Comparison of ENCODE assay signal across 25 mouse cellular contexts in the genomic region with DNA sequence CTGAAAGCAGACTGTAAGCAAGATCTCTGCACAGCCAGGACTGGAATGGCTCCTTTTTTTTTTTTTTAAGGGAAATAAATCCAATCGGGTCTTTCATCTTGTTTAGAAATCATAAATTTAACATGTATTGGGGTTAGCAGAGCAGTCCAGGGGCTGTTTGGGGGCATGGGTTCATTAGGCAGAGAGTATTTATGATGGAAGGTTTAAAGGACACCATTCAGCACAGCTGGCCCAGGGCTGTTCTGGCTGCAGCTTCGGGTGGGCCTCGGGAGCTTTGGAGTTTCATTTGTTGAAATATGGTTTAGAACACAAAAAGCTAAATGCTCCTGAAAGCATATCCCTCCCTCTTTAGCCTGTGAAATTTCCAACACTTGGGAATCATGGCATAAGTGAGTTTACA.
"Had no signal": no experiment of that assay in that cellular context is flagged by ENCODE, and none has a peak within 500 bp of the region (broad histone marks: within the 10 kb centered on the region; RNA-seq: fewer than 3 reads in every experiment).

No protein-coding gene starts in this region.

- H3K27me3 ChIP-seq: heart, embryonic 12.5 days; hindbrain, embryonic 12.5 days; intestine, embryonic 15.5 days; limb, embryonic 12.5 days; liver, embryonic 13.5 days; liver, embryonic 15.5 days had no signal

- DNase-seq: gastrocnemius, adult 2 months; gastrocnemius, postnatal 10 days; gastrocnemius, postnatal 25 days; heart, postnatal 10 days; heart, postnatal 4 days; liver; liver, embryonic 13.5 days; liver, postnatal 0 days; lung, adult 2 months had no signal

- H3K27ac ChIP-seq: gastrocnemius, adult 2 months; heart, embryonic 10.5 days; hindbrain, embryonic 10.5 days; hindbrain, embryonic 12.5 days; hindbrain, embryonic 14.5 days; intestine, embryonic 15.5 days; layer of hippocampus, adult 2 months; left cerebral cortex, adult 2 months; limb, embryonic 10.5 days; limb, embryonic 12.5 days; liver, embryonic 13.5 days; liver, embryonic 15.5 days had no signal

- H3K4me3 ChIP-seq: gastrocnemius, adult 2 months; heart, embryonic 10.5 days; heart, embryonic 12.5 days; hindbrain, embryonic 10.5 days; hindbrain, embryonic 12.5 days; intestine, embryonic 15.5 days; layer of hippocampus, adult 2 months; left cerebral cortex, adult 2 months; limb, embryonic 10.5 days; limb, embryonic 12.5 days; liver, embryonic 13.5 days; liver, embryonic 15.5 days had no signal

- H3K36me3 ChIP-seq: heart, embryonic 10.5 days; heart, embryonic 12.5 days; hindbrain, embryonic 10.5 days; hindbrain, embryonic 12.5 days; intestine, embryonic 15.5 days; limb, embryonic 10.5 days; limb, embryonic 12.5 days; liver, embryonic 13.5 days; liver, embryonic 15.5 days had no signal

- ATAC-seq: forebrain, embryonic 16.5 days; hindbrain, embryonic 16.5 days; inflammation-experienced regulatory T-cells, adult 6 months; intestine, embryonic 15.5 days; intestine, postnatal 0 days; liver, postnatal 0 days had no signal

- H3K4me2 ChIP-seq: heart, embryonic 12.5 days; hindbrain, embryonic 12.5 days; hindbrain, embryonic 14.5 days; intestine, embryonic 15.5 days; limb, embryonic 12.5 days; liver, embryonic 11.5 days; liver, embryonic 13.5 days; liver, embryonic 15.5 days had no signal

- H3K4me1 ChIP-seq: heart, embryonic 12.5 days; intestine, embryonic 15.5 days; liver, embryonic 13.5 days; liver, embryonic 15.5 days had no signal

- H3K9ac ChIP-seq: heart, embryonic 12.5 days; hindbrain, embryonic 12.5 days; hindbrain, embryonic 14.5 days; intestine, embryonic 15.5 days; limb, embryonic 12.5 days; liver, embryonic 13.5 days; liver, embryonic 15.5 days; liver, postnatal 0 days had no signal

- H3K9me3 ChIP-seq: heart, embryonic 10.5 days; heart, embryonic 12.5 days; hindbrain, embryonic 10.5 days; hindbrain, embryonic 12.5 days; intestine, embryonic 15.5 days; limb, embryonic 10.5 days; limb, embryonic 12.5 days; liver, embryonic 13.5 days; liver, embryonic 15.5 days had no signal
